Mouse (Mus musculus) MEL (cell line): ENCODE measurements around the gene Sgsm1. TPM values are rescaled to one million over a fixed set of nuclear protein-coding genes. Genes with fewer than 3 reads are reported as not detected.

Experiments
- DNase-seq: peaks from one replicate; pipeline ENCODE4 v3.0.0; 2011; ENCODE audit warnings: low read depth, low spot score
- H3K27ac ChIP-seq: 2 replicates; pipeline ENCODE4 v1.5.1; 2012; ENCODE audit warnings: low read depth, mild to moderate bottlenecking, control low read depth, low read length, moderate library complexity; ENCODE audit not compliant: control insufficient read depth
- H3K27me3 ChIP-seq, 2 experiments: fragments of 150-350 bp in 1 of 2; sonication (generic) in 1 of 2; 2 replicates each; pipeline ENCODE4 v1.6.1; 2012; ENCODE audit warnings: low read length in 2 of 2, mild to moderate bottlenecking in 2 of 2, improper control_type of control experiment in 1 of 2, moderate library complexity in 1 of 2; ENCODE audit not compliant: insufficient read depth in 2 of 2, control insufficient read depth in 1 of 2
- H3K36me3 ChIP-seq, 2 experiments: 2 replicates each; pipeline ENCODE4 v1.6.1; 2012 to 2014; ENCODE audit warnings: low read length in 2 of 2, improper control_type of control experiment in 1 of 2, inconsistent platforms in 1 of 2, mild to moderate bottlenecking in 1 of 2; ENCODE audit not compliant: insufficient read depth in 2 of 2, control insufficient read depth in 1 of 2
- H3K4me1 ChIP-seq, 2 experiments: fragments of 150-350 bp in 1 of 2; sonication (generic) in 1 of 2; 2 replicates each; pipeline ENCODE4 v1.6.1; 2012; ENCODE audit warnings: low read length in 2 of 2, improper control_type of control experiment in 1 of 2, mild to moderate bottlenecking in 1 of 2; ENCODE audit not compliant: insufficient read depth in 2 of 2, control insufficient read depth in 1 of 2
- H3K4me3 ChIP-seq, 2 experiments: fragments of 150-350 bp in 1 of 2; sonication (generic) in 1 of 2; 2 replicates each; pipeline ENCODE4 v1.5.1; 2012; ENCODE audit warnings: low read depth in 2 of 2, low read length in 2 of 2, mild to moderate bottlenecking in 2 of 2, moderate library complexity in 2 of 2, control low read depth in 1 of 2, improper control_type of control experiment in 1 of 2; ENCODE audit not compliant: control insufficient read depth in 1 of 2, insufficient read depth in 1 of 2
- H3K79me2 ChIP-seq: 2 replicates; pipeline ENCODE4 v1.6.1; 2012; ENCODE audit warnings: mild to moderate bottlenecking, low read length, moderate library complexity; ENCODE audit not compliant: control insufficient read depth, poor library complexity, insufficient read depth
- H3K9ac ChIP-seq: 2 replicates; pipeline ENCODE4 v1.6.1; 2012; ENCODE audit warnings: low read depth, mild to moderate bottlenecking, control low read depth, low read length, moderate library complexity; ENCODE audit not compliant: control insufficient read depth, poor library complexity, severe bottlenecking
- H3K9me3 ChIP-seq: fragments of 150-350 bp; sonication (generic); replicated peaks from 2 replicates; pipeline ENCODE4 v1.6.1; 2012; ENCODE audit warnings: mild to moderate bottlenecking, low read length, improper control_type of control experiment, moderate library complexity; ENCODE audit not compliant: insufficient read depth
- BHLHE40 ChIP-seq: IDR thresholded peaks from 2 replicates; pipeline ENCODE4 v1.6.1; 2012; ENCODE audit warnings: low read depth, mild to moderate bottlenecking, inconsistent platforms, low read length, improper control_type of control experiment, borderline replicate concordance
- CTCF ChIP-seq, 3 experiments: IDR thresholded peaks in 2 of 3; conservative IDR thresholded peaks in 1 of 3; 2 replicates each; pipeline ENCODE4 v1.5.1; 2011 to 2012; ENCODE audit warnings: low read length in 3 of 3, low read depth in 2 of 3, mild to moderate bottlenecking in 2 of 3, improper control_type of control experiment in 1 of 3, inconsistent platforms in 1 of 3, mixed read lengths in 1 of 3, moderate library complexity in 1 of 3; ENCODE audit not compliant: control insufficient read depth in 1 of 3, insufficient read depth in 1 of 3, poor library complexity in 1 of 3, severe bottlenecking in 1 of 3
- E2F4 ChIP-seq: IDR thresholded peaks from 2 replicates; pipeline ENCODE4 v1.6.1; 2011; ENCODE audit warnings: low read depth, low read length, improper control_type of control experiment, borderline replicate concordance
- EP300 ChIP-seq, 2 experiments: IDR thresholded peaks; 2 replicates each; pipeline ENCODE4 v1.6.1; 2011; ENCODE audit warnings: improper control_type of control experiment in 2 of 2, low read length in 2 of 2, low read depth in 1 of 2, mild to moderate bottlenecking in 1 of 2
- GATA1 ChIP-seq: IDR thresholded peaks from 2 replicates; pipeline ENCODE4 v1.6.1; 2011; ENCODE audit warnings: low read depth, low read length, improper control_type of control experiment
- MAFK ChIP-seq: IDR thresholded peaks from 2 replicates; pipeline ENCODE4 v1.6.1; 2011; ENCODE audit warnings: low read depth, mild to moderate bottlenecking, low read length, improper control_type of control experiment, borderline replicate concordance
- MXI1 ChIP-seq: IDR thresholded peaks from 2 replicates; pipeline ENCODE4 v1.6.1; 2011; ENCODE audit warnings: mild to moderate bottlenecking, low read depth, low read length, improper control_type of control experiment
- MYC ChIP-seq: IDR thresholded peaks from 2 replicates; pipeline ENCODE4 v1.6.1; 2011; ENCODE audit warnings: low read depth, mild to moderate bottlenecking, low read length, improper control_type of control experiment, moderate library complexity
- NRF1 ChIP-seq: IDR thresholded peaks from 2 replicates; pipeline ENCODE4 v1.6.1; 2014; ENCODE audit warnings: low read depth, mild to moderate bottlenecking, inconsistent platforms, low read length, improper control_type of control experiment, moderate library complexity; ENCODE audit not compliant: poor library complexity, insufficient read depth, severe bottlenecking
- POLR2AphosphoS5 ChIP-seq: IDR thresholded peaks from 2 replicates; pipeline ENCODE4 v1.6.1; 2012; ENCODE audit warnings: low read depth, borderline replicate concordance, mild to moderate bottlenecking, inconsistent platforms, low read length, moderate library complexity, mixed read lengths
- RAD21 ChIP-seq: IDR thresholded peaks from 2 replicates; pipeline ENCODE4 v1.6.1; 2011; ENCODE audit warnings: mild to moderate bottlenecking, low read depth, low read length, improper control_type of control experiment
- RCOR1 ChIP-seq: IDR thresholded peaks from 2 replicates; pipeline ENCODE4 v1.6.1; 2012; ENCODE audit warnings: low read depth, mild to moderate bottlenecking, inconsistent platforms, low read length, improper control_type of control experiment
- SIN3A ChIP-seq: IDR thresholded peaks from 2 replicates; pipeline ENCODE4 v1.6.1; 2012; ENCODE audit warnings: low read length, improper control_type of control experiment, inconsistent platforms
- SMC3 ChIP-seq: IDR thresholded peaks from 2 replicates; pipeline ENCODE4 v1.6.1; 2011; ENCODE audit warnings: low read depth, low read length, improper control_type of control experiment
- TAL1 ChIP-seq: IDR thresholded peaks from 2 replicates; pipeline ENCODE4 v1.6.1; 2012; ENCODE audit warnings: mild to moderate bottlenecking, inconsistent platforms, low read length, moderate library complexity, mixed read lengths
- TBP ChIP-seq: IDR thresholded peaks from 2 replicates; pipeline ENCODE4 v1.8.0; 2011; ENCODE audit warnings: low read depth, low read length, improper control_type of control experiment
- TCF12 ChIP-seq: IDR thresholded peaks from 2 replicates; pipeline ENCODE4 v1.6.1; 2014; ENCODE audit warnings: low read depth, mild to moderate bottlenecking, inconsistent platforms, low read length, improper control_type of control experiment, moderate library complexity
- USF1 ChIP-seq: IDR thresholded peaks from 2 replicates; pipeline ENCODE4 v1.6.1; 2014; ENCODE audit warnings: low read depth, mild to moderate bottlenecking, inconsistent platforms, low read length, improper control_type of control experiment, moderate library complexity
- USF2 ChIP-seq, 2 experiments: IDR thresholded peaks; 2 replicates each; pipeline ENCODE4 v1.6.1; 2011 to 2012; ENCODE audit warnings: improper control_type of control experiment in 2 of 2, low read length in 2 of 2, borderline replicate concordance in 1 of 2, inconsistent platforms in 1 of 2, low read depth in 1 of 2, mild to moderate bottlenecking in 1 of 2; ENCODE audit not compliant: insufficient read depth in 1 of 2
- ZC3H11A ChIP-seq: IDR thresholded peaks from 2 replicates; pipeline ENCODE4 v1.6.1; 2012; ENCODE audit warnings: low read depth, mild to moderate bottlenecking, inconsistent platforms, low read length, improper control_type of control experiment
- ZMIZ1 ChIP-seq: IDR thresholded peaks from 2 replicates; pipeline ENCODE4 v1.6.1; 2012; ENCODE audit warnings: low read depth, mild to moderate bottlenecking, inconsistent platforms, low read length, improper control_type of control experiment, moderate library complexity
- ZNF384 ChIP-seq: IDR thresholded peaks from 2 replicates; pipeline ENCODE4 v1.6.1; 2012; ENCODE audit warnings: low read depth, mild to moderate bottlenecking, inconsistent platforms, low read length, improper control_type of control experiment
- polyA plus RNA-seq, 2 experiments: library from polyadenylated mRNA; stranded (reverse) in 1 of 2; unstranded in 1 of 2; fragments of >175 nt in 1 of 2; fragments of >200 nt in 1 of 2; gene quantifications; 2 replicates each; pipeline versions ENCODE4 v1.2.1 to v1.2.4; 2012; ENCODE audit warnings: low replicate concordance in 2 of 2, low read depth in 1 of 2; ENCODE audit not compliant: insufficient read length in 2 of 2, insufficient read depth in 1 of 2, missing spikeins in 1 of 2
- total RNA-seq: library from RNA; depleted of rRNA; stranded (reverse); fragments of 300-350 nt; gene quantifications from 2 replicates; pipeline ENCODE4 v1.2.3, GENCODE M21; 2012

Gene Sgsm1
- total and polyA plus RNA-seq, 3 experiments, result not detected

DNA sequence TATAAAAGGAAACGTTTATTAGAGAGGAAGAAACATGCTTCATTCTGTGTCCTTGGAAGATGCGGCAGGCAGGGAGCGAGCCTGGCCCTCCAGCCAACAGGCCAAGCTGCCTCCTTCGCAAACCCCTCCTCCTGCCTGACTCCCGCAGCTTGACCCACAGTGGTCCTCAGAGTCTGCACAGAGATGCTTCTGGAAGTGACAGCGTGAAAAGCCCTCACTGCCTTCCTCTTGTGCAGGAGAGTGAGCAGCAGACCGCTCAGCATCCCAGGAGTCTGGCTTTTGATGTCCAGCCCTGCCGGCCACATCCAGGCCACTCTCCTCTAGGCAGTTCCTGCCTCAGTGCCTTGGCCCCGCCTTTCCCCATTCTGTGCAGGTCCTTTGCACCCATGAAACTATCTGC is 11.2 kb downstream of the Sgsm1 start:
- Histone ChIP-seq H3K4me1 (no peaks in the 10 kb centered on the region), H3K36me3 (no peaks in the 10 kb centered on the region), H3K9ac (no peak overlapping the region), H3K9me3 (no peaks in the 10 kb centered on the region), H3K79me2 (no peaks in the 10 kb centered on the region), H3K4me3 (no peak overlapping the region), H3K27ac (no peak overlapping the region)
- DNase-seq, result no peak
- TF ChIP-seq BHLHE40 (no peak), RCOR1 (no peak), ZC3H11A (no peak), CTCF (IDR thresholded peaks at IDR 0.05 in 2 of 3, conservative IDR thresholded peaks at IDR 0.05 in 1 of 3; ENCODE audit: control insufficient read depth in 1 of 3, insufficient read depth in 1 of 3, low read depth in 2 of 3, low read length in 3 of 3, poor library complexity in 1 of 3, severe bottlenecking in 1 of 3) (no peak), SMC3 (no peak), NRF1 (no peak), SIN3A (no peak), MXI1 (no peak)
- TF ChIP-seq, all 39 proteins: peak for 0
- no peaks in the 10 kb centered on the region for H3K27me3 ChIP-seq

DNA sequence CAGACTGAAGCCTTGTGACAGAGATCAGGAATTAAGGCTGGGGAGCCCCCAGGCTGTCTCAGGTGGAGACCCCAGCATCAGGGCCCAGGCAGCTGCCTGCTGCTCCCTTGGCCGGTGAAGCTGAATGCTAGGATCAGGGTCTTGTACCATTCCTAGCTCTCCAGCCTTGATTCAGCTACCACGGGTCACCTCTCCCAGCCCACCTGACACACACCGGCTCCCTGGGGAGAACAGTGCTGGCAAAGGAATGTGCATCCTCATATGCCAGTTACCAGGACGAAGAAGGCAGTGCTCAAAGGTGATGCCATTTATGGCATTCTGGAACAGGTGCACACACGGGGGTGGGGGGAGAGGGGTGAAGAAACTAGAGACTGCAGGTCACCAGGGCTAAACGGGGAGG is 11.8 kb downstream of the Sgsm1 start:
- no peak for DNase-seq
- Histone ChIP-seq H3K27me3 (no peaks in the 10 kb centered on the region), H3K79me2 (no peaks in the 10 kb centered on the region), H3K9me3 (no peaks in the 10 kb centered on the region), H3K4me3 (no peak overlapping the region), H3K36me3 (no peaks in the 10 kb centered on the region), H3K4me1 (no peaks in the 10 kb centered on the region), H3K27ac (no peak overlapping the region), H3K9ac (no peak overlapping the region)
- TF ChIP-seq ZNF384, result no peak
- TF ChIP-seq USF1, result no peak

DNA sequence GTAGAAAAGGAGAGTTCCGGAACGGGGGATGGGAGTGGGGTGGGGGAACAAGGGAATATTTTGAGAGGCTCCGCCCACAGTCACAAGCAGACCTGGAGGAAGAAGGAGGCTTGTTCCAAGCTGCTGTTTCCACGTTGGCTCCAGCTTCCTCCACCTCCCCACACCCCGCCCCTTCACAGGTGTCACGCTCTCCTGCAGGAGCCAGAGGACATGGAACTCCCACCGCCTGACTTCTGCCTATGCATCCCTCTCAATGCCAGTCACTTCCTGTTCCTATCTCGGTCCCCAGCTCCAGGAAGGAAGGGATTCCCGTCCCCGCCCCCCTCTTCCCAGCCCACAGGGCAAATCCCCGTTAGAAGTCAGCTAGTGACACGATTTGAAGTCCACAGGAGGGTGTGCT is 12.5 kb downstream of the Sgsm1 start:
- TF ChIP-seq BHLHE40, result no peak
- TF ChIP-seq TCF12, result no peak
- no peak for TF ChIP-seq EP300 (IDR thresholded peaks at IDR 0.05; ENCODE audit: low read depth in 1 of 2, low read length in 2 of 2)
- no peak for TF ChIP-seq TAL1
- TF ChIP-seq TBP, result no peak
- TF ChIP-seq MXI1, result no peak
- no peak for TF ChIP-seq ZMIZ1
- TF ChIP-seq USF2 (IDR thresholded peaks at IDR 0.05; ENCODE audit: borderline replicate concordance in 1 of 2, insufficient read depth in 1 of 2, low read depth in 1 of 2, low read length in 2 of 2), result no peak
- TF ChIP-seq RCOR1, result no peak
- TF ChIP-seq E2F4, result no peak
- no peak for TF ChIP-seq MAFK
- no peak for TF ChIP-seq ZC3H11A
- no peak for TF ChIP-seq GATA1
- no peak for TF ChIP-seq MYC
- TF ChIP-seq SIN3A, result no peak
- TF ChIP-seq RAD21, result no peak
- no peak for TF ChIP-seq POLR2AphosphoS5
- no peak for TF ChIP-seq SMC3
- TF ChIP-seq, all 39 proteins: peak for 0
- no peak for DNase-seq
- H3K4me1 ChIP-seq, result no peaks in the 10 kb centered on the region
- H3K9ac ChIP-seq, result no peak overlapping the region
- H3K27me3 ChIP-seq, result no peaks in the 10 kb centered on the region
- H3K79me2 ChIP-seq, result no peaks in the 10 kb centered on the region
- H3K9me3 ChIP-seq, result no peaks in the 10 kb centered on the region
- no peak overlapping the region for H3K27ac ChIP-seq
- no peak overlapping the region for H3K4me3 ChIP-seq
- no peaks in the 10 kb centered on the region for H3K36me3 ChIP-seq
